Comparison of ENCODE assay signal across 1 mouse cellular context in the genomic region with DNA sequence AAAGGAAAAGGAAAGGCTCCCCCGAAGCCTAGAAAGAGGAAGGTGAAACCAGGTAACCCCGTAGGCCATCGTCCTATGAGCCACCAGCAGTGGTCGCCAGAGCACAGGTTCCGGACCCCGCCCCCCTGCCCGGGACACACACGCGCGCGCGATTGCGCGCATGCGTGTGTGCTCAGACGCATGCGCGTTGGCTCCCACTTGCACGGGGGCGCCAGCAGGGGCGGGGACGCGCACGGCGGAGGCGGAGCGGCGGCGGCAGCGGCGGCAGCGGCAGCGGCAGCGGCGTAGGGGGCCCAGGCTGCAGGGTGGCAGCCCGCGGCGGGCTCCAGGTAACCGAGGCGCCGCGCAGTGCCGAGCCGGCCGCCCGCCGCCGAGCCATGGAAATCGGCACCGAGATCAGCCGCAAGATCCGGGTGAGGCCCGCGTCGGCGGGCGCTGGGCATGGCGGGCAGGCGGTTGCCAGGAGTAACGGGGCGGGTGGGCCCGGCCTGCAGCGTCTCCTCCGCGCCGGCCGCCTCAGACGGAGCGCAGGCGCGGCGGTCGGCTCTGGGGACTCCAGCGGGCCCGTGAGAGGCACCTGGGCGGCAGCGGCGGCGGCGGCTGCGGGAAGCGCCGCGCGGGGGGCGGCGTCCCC.
A peak's percentile ranks its signal among the peaks of the same experiment; 100 is the strongest.
TF ChIP-seq lines count a peak whose summit lies in the region.

Gene Zc3h14 (plus strand): TSS at position 219 of the 634 bp plus-strand sequence.

TF ChIP-seq in MEL, 35 proteins besides CTCF, POLR2A, EP300 and RAD21 (continued from another document):
- TF ChIP-seq TCF12 (IDR thresholded peaks at IDR 0.05; ENCODE audit: low read depth, low read length) (peak; percentile 33; the same call in 1 of the 2 replicates), RCOR1 (IDR thresholded peaks at IDR 0.05; ENCODE audit: low read depth, low read length) (no peak), ETS1 (IDR thresholded peaks at IDR 0.05; ENCODE audit: low read depth, low read length) (0 out of 2 replicates have a peak, but pooled peaks have one; percentile 18), JUND (IDR thresholded peaks at IDR 0.05; ENCODE audit: low read depth, low read length) (no peak), MYB (IDR thresholded peaks at IDR 0.05; ENCODE audit: low read depth, low read length) (no peak), USF2 (IDR thresholded peaks at IDR 0.05; ENCODE audit: borderline replicate concordance in 1 of 2, insufficient read depth in 1 of 2, low read depth in 1 of 2, low read length in 2 of 2) (no peak)
